Mouse (Mus musculus) effector memory CD4-positive, alpha-beta T cell, adult 5 months (primary cell): ENCODE data around the gene Chrna3. TPM values are rescaled to one million over a fixed set of nuclear protein-coding genes. Genes with fewer than 3 reads are reported as not detected.

Experiments used
- polyA plus RNA-seq: library from polyadenylated mRNA; unstranded; fragments of 100-300 nt; shearing (Covaris generic); gene quantifications from one replicate; pipeline ENCODE4 v1.2.1, GENCODE M21; 2017

Chrna3 gene
- 0.11 TPM for polyA plus RNA-seq

GRCm38 (mm10) chr9:55026275-55026663 lies at the start of gene Chrna3:
Chrna3 (minus strand) TSS chr9:55026562.

DNA sequence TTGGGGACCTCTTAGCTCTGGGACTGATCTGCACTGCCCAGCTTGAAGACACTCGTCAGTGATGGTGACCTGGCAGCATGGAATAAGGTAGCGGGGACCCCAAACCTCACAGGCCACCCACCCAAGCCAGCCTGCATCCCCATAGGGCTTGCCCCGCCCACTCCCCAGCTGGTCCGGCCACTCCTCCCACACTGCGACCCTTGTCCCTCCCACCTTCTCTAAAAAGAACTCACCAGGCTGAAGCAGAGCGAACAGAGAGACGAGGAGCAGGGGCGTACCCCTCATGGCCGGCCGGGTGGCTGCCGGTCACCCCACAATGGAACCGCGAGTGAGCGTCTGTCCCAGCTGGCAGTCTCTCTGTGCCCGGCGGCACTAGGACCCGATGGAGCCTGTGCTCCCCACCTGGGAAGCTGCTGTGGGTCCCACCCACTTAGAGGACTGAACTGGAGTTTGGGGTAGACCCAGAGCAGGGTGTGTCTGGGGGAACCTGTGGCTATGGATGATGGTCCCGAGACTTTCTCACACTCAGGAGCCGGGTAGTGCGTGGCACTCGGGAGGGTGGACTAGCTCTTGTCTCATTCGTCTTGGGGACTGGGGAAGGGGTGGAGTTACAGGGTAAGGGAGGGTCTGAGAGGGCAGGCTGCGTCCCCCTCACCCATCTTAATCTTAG lies 22.0 kb upstream of the Chrna3 start, which contains the start of gene Chrnb4:
Gene Chrnb4 (minus strand): TSS at position 569 of the 670 bp plus-strand sequence.

DNA sequence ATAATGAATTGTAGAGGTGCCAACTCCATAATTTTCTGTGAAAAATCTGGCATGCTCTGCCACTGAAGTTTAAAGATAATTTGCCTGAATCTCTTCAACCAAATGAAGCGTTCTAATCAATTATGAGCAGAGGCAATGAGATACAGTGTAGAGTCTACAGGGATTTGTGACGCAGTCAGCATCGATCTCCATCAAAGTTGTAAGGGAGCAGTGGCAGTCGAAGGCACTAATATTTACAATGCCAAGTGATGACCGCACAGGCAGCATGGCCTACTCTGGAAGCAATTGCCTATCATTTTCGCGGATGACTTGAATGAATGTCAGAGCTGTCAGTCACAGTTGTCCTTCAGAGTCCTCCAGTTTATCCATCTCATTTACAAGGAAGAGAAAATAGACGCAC lies 45.7 kb downstream of the Chrna3 start, which contains the start of gene Chrna5:
Gene Chrna5 (plus strand): TSS at position 207 of the 400 bp plus-strand sequence.

Other genes with a start within 250 kb of the Chrna3 start
- gene Ireb2, start 162.8 kb downstream of the Chrna3 start, polyA plus RNA-seq = 15.2 TPM
- gene Hykk, start 109.3 kb downstream of the Chrna3 start, polyA plus RNA-seq = 0.34 TPM
- 115 TPM for gene Psma4, start 75.8 kb downstream of the Chrna3 start, polyA plus RNA-seq
- 0.67 TPM for gene AY074887, start 75.6 kb downstream of the Chrna3 start, polyA plus RNA-seq
- gene Chrna5, start 45.7 kb downstream of the Chrna3 start, polyA plus RNA-seq = not detected
- gene Chrnb4, start 22.2 kb upstream of the Chrna3 start, polyA plus RNA-seq = not detected
- gene Ube2q2, start 122.3 kb upstream of the Chrna3 start, polyA plus RNA-seq = 54.3 TPM
- 24.8 TPM for gene Fbxo22, start 182.4 kb upstream of the Chrna3 start, polyA plus RNA-seq